Mouse (Mus musculus) left cerebral cortex, adult 11 months (tissue): ENCODE results near the gene Mapk1ip1l.
"Not testable (repeated sequence)": the region's sequence is repeated elsewhere in the genome, so short reads cannot be mapped to it uniquely, and the experiment has no call there.

ENCODE experiments used
- DNase-seq: peaks from one replicate; pipeline ENCODE4 v3.0.0; 2022; ENCODE audit warnings: low spot score

Mapk1ip1l gene

GRCm38 (mm10) chr14:47304814-47305405 lies 6.8 kb downstream of the Mapk1ip1l start:
- no peak for DNase-seq

- no peak for DNase-seq
Observed at GRCm38 (mm10) chr14:47305933-47306332, 7.9 kb downstream of the Mapk1ip1l start.

GRCm38 (mm10) chr14:47307669-47308068 lies 9.6 kb downstream of the Mapk1ip1l start:
- no peak for DNase-seq

- no peak for DNase-seq
Observed at GRCm38 (mm10) chr14:47309061-47309460, 11.0 kb downstream of the Mapk1ip1l start.

- no peak for DNase-seq
Observed at GRCm38 (mm10) chr14:47310342-47311181, 12.5 kb downstream of the Mapk1ip1l start.

- DNase-seq = no peak
Observed at GRCm38 (mm10) chr14:47319362-47319761, 21.3 kb downstream of the Mapk1ip1l start.

GRCm38 (mm10) chr14:47321581-47321980 lies 23.5 kb downstream of the Mapk1ip1l start:
- DNase-seq = not testable (repeated sequence)

- DNase-seq = no peak
Observed at GRCm38 (mm10) chr14:47325965-47326761, 28.1 kb downstream of the Mapk1ip1l start.

GRCm38 (mm10) chr14:47327347-47327746 lies 29.3 kb downstream of the Mapk1ip1l start:
- DNase-seq = no peak

GRCm38 (mm10) chr14:47331920-47332319 lies 33.9 kb downstream of the Mapk1ip1l start:
- no peak for DNase-seq

GRCm38 (mm10) chr14:47334819-47335218 lies 36.8 kb downstream of the Mapk1ip1l start:
- DNase-seq = peak; percentile 47

GRCm38 (mm10) chr14:47335300-47335699 lies 37.2 kb downstream of the Mapk1ip1l start:
- no peak for DNase-seq

GRCm38 (mm10) chr14:47340231-47340925 lies 42.3 kb downstream of the Mapk1ip1l start:
- DNase-seq = no peak

GRCm38 (mm10) chr14:47341811-47342291 lies 43.8 kb downstream of the Mapk1ip1l start:
- no peak for DNase-seq

GRCm38 (mm10) chr14:47346715-47347114 lies 48.6 kb downstream of the Mapk1ip1l start:
- DNase-seq = no peak

- DNase-seq = no peak
Observed at GRCm38 (mm10) chr14:47350974-47351373, 52.9 kb downstream of the Mapk1ip1l start.

- DNase-seq = no peak
Observed at GRCm38 (mm10) chr14:47352272-47352671, 54.2 kb downstream of the Mapk1ip1l start.

- no peak for DNase-seq
Observed at GRCm38 (mm10) chr14:47353240-47353639, 55.2 kb downstream of the Mapk1ip1l start.

- DNase-seq = no peak
Observed at GRCm38 (mm10) chr14:47354111-47354577, 56.1 kb downstream of the Mapk1ip1l start.

- DNase-seq = no peak
Observed at GRCm38 (mm10) chr14:47354948-47355347, 56.9 kb downstream of the Mapk1ip1l start.

- no peak for DNase-seq
Observed at GRCm38 (mm10) chr14:47356622-47357021, 58.6 kb downstream of the Mapk1ip1l start.

GRCm38 (mm10) chr14:47359610-47360009 lies 61.5 kb downstream of the Mapk1ip1l start:
- DNase-seq = no peak
